Mouse (Mus musculus): Measurements from ENCODE around the gene Mecom.

DNA sequence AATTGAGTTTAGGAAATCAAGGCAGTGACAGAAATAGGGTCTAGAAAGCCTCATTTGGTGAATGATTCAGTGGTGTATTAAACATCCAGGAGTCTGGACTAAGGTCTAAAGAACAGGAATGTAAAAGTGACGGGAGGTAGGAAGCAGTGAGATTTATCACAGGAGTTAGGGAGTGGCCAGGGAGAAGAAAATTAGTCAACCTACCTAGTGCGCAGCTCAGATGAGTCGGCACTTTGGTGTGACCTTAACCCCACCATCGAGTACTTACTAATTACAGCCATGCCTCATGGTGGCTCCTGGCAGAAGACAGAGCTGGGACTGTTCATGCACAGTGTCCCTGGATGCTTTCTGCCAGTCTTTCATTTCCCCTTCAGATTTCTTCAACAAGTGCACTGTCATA lies 61.4 kb downstream of the Mecom start:
- TF ChIP-seq GATA1 (IDR thresholded peaks at IDR 0.05; ENCODE audit: borderline replicate concordance, low read length) (no peak), FLI1 (IDR thresholded peaks at IDR 0.05; ENCODE audit: low read length) (no peak)
